Mouse (Mus musculus): ENCODE data around the gene Sat2. TPM values are rescaled to one million over a fixed set of nuclear protein-coding genes. Genes with fewer than 3 reads are reported as not detected.

The Sat2 gene
- polyA plus RNA-seq, 1 experiment from 2014 or later, result 26.2 TPM

GRCm38 (mm10) chr11:69581814-69582213 lies 40.0 kb upstream of the Sat2 start:
- Histone ChIP-seq H3K9me3 (ENCODE audit: control insufficient read depth, low read length) (no peaks in the 10 kb centered on the region), H3K4me1 (ENCODE audit: control insufficient read depth, insufficient read depth, low read depth, low read length) (peaks cover 23% of the 10 kb centered on the region)
- 0% methylated on average over 8 of the region's 8 CpGs for WGBS

GRCm38 (mm10) chr11:69582230-69582805 lies 39.5 kb upstream of the Sat2 start:
- no peaks in the 10 kb centered on the region for H3K27me3 ChIP-seq (replicated peaks; ENCODE audit: control insufficient read depth, insufficient read depth, low read length)
- 54% methylated on average over 9 of the region's 9 CpGs for WGBS
- peak overlapping the region; percentile 84 for H3K4me2 ChIP-seq (ENCODE audit: low read length)
- peaks cover 18% of the 10 kb centered on the region for H3K4me1 ChIP-seq (ENCODE audit: control insufficient read depth, insufficient read depth, low read depth, low read length)
- H3K9ac ChIP-seq (ENCODE audit: low read depth, low read length), result no peak overlapping the region
- no peak overlapping the region; the same call in 1 of the 2 replicates for H3K4me3 ChIP-seq (ENCODE audit: low read length)
- no peak for ATAC-seq
- no peaks in the 10 kb centered on the region for H3K36me3 ChIP-seq (ENCODE audit: control insufficient read depth, insufficient read depth, low read length)
- H3K27ac ChIP-seq (ENCODE audit: low read depth, low read length), result no peak overlapping the region
- no peaks in the 10 kb centered on the region for H3K9me3 ChIP-seq (ENCODE audit: control insufficient read depth, low read length)

More at GRCm38 (mm10) chr11:69581814-69582213, 40.0 kb upstream of the Sat2 start:
- Histone ChIP-seq H3K27me3 (replicated peaks; ENCODE audit: control insufficient read depth, insufficient read depth, low read length) (no peaks in the 10 kb centered on the region), H3K4me2 (ENCODE audit: low read length) (peak overlapping the region; percentile 84), H3K4me3 (ENCODE audit: low read length) (peak overlapping the region; percentile 57), H3K9ac (ENCODE audit: low read depth, low read length) (peak overlapping the region; percentile 67), H3K27ac (ENCODE audit: low read depth, low read length) (peak overlapping the region; percentile 89), H3K36me3 (ENCODE audit: control insufficient read depth, insufficient read depth, low read length) (no peaks in the 10 kb centered on the region)
- ATAC-seq, result no peak

GRCm38 (mm10) chr11:69584008-69584407 lies 37.8 kb upstream of the Sat2 start:
- H3K4me2 ChIP-seq (ENCODE audit: low read length), result no peak overlapping the region
- ATAC-seq, result no peak
- H3K27ac ChIP-seq (ENCODE audit: low read depth, low read length), result no peak overlapping the region
- H3K27me3 ChIP-seq (replicated peaks; ENCODE audit: control insufficient read depth, insufficient read depth, low read length), result no peaks in the 10 kb centered on the region
- H3K4me3 ChIP-seq (ENCODE audit: low read length), result no peak overlapping the region
- 85% methylated on average over 7 of the region's 7 CpGs for WGBS
- H3K4me1 ChIP-seq (ENCODE audit: control insufficient read depth, insufficient read depth, low read depth, low read length), result peaks cover 5% of the 10 kb centered on the region
- H3K9ac ChIP-seq (ENCODE audit: low read depth, low read length), result no peak overlapping the region
- no peaks in the 10 kb centered on the region for H3K9me3 ChIP-seq (ENCODE audit: control insufficient read depth, low read length)
- H3K36me3 ChIP-seq (ENCODE audit: control insufficient read depth, insufficient read depth, low read length), result peaks cover 10% of the 10 kb centered on the region

GRCm38 (mm10) chr11:69584937-69585336 lies 36.9 kb upstream of the Sat2 start:
- Histone ChIP-seq H3K27me3 (replicated peaks; ENCODE audit: control insufficient read depth, insufficient read depth, low read length) (no peaks in the 10 kb centered on the region), H3K4me3 (ENCODE audit: low read length) (no peak overlapping the region), H3K9ac (ENCODE audit: low read depth, low read length) (no peak overlapping the region), H3K36me3 (ENCODE audit: control insufficient read depth, insufficient read depth, low read length) (peaks cover 17% of the 10 kb centered on the region), H3K4me1 (ENCODE audit: control insufficient read depth, insufficient read depth, low read depth, low read length) (peaks cover 5% of the 10 kb centered on the region), H3K9me3 (ENCODE audit: control insufficient read depth, low read length) (no peaks in the 10 kb centered on the region), H3K27ac (ENCODE audit: low read depth, low read length) (no peak overlapping the region), H3K4me2 (ENCODE audit: low read length) (no peak overlapping the region)
- ATAC-seq, result no peak
- 90% methylated on average over 13 of the region's 13 CpGs for WGBS

DNA sequence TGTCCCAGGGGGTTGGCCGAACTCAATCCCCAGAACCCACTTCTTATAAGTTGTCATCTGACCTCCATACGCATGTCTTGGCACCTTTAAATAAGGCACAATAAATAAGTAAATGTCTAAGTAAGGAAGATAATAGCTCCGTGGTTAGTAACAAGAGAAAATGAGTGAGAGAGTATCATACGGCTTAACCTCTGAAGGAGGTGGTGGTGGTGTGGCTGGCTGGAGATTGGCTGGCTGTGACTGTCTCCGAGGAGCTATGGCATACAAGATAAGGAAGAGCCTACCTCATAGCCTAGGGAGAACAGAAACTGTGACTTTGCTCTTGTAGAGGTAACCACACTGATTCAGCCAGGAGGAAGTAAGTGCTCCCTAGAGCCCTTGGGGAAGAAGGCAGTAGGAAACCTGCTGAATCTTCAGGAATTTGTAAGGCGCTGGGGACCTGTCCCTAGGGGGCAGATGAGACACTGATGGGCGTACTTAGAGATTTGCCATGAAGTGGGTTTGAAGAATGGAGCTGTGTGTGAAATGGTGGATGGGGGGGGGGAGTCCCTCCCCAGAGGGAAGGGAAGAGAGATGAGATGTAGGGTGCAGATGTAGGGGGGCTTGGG lies 36.0 kb upstream of the Sat2 start:
- WGBS, result 84% methylated on average over 7 of the region's 7 CpGs
- peaks cover 5% of the 10 kb centered on the region for H3K4me1 ChIP-seq (ENCODE audit: control insufficient read depth, insufficient read depth, low read depth, low read length)

DNA sequence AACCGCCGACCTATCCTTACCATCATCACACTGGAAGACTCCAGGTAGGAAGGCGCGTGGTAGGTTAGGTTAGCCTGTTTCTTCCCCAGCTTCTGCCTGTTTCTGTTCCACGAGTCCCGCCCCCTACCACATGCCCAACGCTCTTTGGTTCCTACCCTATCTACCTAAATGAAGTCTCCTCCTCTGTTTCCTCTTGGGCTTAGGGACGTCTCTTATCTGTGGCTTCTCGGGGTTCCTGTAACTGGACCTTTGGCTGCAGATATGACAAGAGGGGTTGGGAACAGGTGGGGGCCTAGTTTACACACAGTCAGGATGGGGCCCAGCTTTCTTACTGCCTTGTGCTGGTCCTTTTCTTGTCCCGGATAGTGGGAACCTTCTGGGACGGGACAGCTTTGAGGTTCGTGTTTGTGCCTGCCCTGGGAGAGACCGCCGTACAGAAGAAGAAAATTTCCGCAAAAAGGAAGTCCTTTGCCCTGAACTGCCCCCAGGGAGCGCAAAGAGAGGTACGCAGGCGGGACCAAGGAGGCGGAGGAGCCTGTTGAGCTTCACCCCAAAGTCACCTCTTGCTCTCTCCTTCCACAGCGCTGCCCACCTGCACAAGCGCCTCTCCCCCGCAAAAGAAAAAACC lies 32.5 kb upstream of the Sat2 start:
- H3K9me3 ChIP-seq (ENCODE audit: control insufficient read depth, low read length), result no peaks in the 10 kb centered on the region
- no peak overlapping the region for H3K4me2 ChIP-seq (ENCODE audit: low read length)
- no peaks in the 10 kb centered on the region for H3K27me3 ChIP-seq (replicated peaks; ENCODE audit: control insufficient read depth, insufficient read depth, low read length)
- 94% methylated on average over 22 of the region's 22 CpGs for whole genome bisulfite sequencing
- no peak overlapping the region for H3K9ac ChIP-seq (ENCODE audit: low read depth, low read length)
- peaks cover 24% of the 10 kb centered on the region for H3K36me3 ChIP-seq (ENCODE audit: control insufficient read depth, insufficient read depth, low read length)
- no peak for ATAC-seq
- H3K4me3 ChIP-seq (ENCODE audit: low read length), result no peak overlapping the region
- no peak overlapping the region for H3K27ac ChIP-seq (ENCODE audit: low read depth, low read length)
- H3K4me1 ChIP-seq (ENCODE audit: control insufficient read depth, insufficient read depth, low read depth, low read length), result no peaks in the 10 kb centered on the region

More for the DNA sequence above, 36.0 kb upstream of the Sat2 start:
- Histone ChIP-seq H3K9ac (ENCODE audit: low read depth, low read length) (no peak overlapping the region), H3K36me3 (ENCODE audit: control insufficient read depth, insufficient read depth, low read length) (peaks cover 18% of the 10 kb centered on the region), H3K4me3 (ENCODE audit: low read length) (no peak overlapping the region), H3K27ac (ENCODE audit: low read depth, low read length) (no peak overlapping the region), H3K9me3 (ENCODE audit: control insufficient read depth, low read length) (no peaks in the 10 kb centered on the region), H3K4me2 (ENCODE audit: low read length) (no peak overlapping the region), H3K27me3 (replicated peaks; ENCODE audit: control insufficient read depth, insufficient read depth, low read length) (no peaks in the 10 kb centered on the region)
- no peak for ATAC-seq

DNA sequence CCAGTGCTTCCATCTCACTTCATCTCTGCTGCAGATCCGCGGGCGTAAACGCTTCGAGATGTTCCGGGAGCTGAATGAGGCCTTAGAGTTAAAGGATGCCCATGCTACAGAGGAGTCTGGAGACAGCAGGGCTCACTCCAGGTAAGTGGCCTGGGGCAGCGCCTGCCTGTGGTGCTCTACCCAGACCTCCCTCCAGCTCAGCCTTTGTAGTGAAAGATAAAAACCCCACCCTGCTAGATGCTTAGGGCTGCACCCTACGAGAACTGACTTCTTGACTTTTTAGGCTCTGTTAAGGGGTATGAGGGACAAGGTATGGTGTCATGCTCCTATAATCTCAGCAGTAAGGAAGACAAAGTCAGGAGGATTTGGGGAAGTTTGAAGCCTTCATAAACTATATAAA lies 31.2 kb upstream of the Sat2 start:
- WGBS, result 94% methylated on average over 8 of the region's 8 CpGs

DNA sequence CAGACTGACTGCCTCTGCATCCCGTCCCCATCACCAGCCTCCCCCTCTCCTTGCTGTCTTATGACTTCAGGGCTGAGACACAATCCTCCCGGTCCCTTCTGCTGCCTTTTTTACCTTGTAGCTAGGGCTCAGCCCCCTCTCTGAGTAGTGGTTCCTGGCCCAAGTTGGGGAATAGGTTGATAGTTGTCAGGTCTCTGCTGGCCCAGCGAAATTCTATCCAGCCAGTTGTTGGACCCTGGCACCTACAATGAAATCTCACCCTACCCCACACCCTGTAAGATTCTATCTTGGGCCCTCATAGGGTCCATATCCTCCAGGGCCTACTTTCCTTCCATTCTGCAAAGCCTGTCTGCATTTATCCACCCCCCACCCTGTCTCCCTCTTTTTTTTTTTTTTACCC lies 30.4 kb upstream of the Sat2 start:
- H3K9me3 ChIP-seq (ENCODE audit: control insufficient read depth, low read length), result no peaks in the 10 kb centered on the region
- no peak overlapping the region for H3K4me2 ChIP-seq (ENCODE audit: low read length)
- no peak for ATAC-seq
- no peak overlapping the region for H3K4me3 ChIP-seq (ENCODE audit: low read length)
- H3K4me1 ChIP-seq (ENCODE audit: control insufficient read depth, insufficient read depth, low read depth, low read length), result no peaks in the 10 kb centered on the region
- H3K27ac ChIP-seq (ENCODE audit: low read depth, low read length), result no peak overlapping the region
- WGBS, result 84% methylated on average over 3 of the region's 3 CpGs
- H3K27me3 ChIP-seq (replicated peaks; ENCODE audit: control insufficient read depth, insufficient read depth, low read length), result no peaks in the 10 kb centered on the region
- H3K36me3 ChIP-seq (ENCODE audit: control insufficient read depth, insufficient read depth, low read length), result peaks cover 24% of the 10 kb centered on the region
- H3K9ac ChIP-seq (ENCODE audit: low read depth, low read length), result no peak overlapping the region

More for the DNA sequence above, 31.2 kb upstream of the Sat2 start:
- H3K9me3 ChIP-seq (ENCODE audit: control insufficient read depth, low read length), result no peaks in the 10 kb centered on the region
- H3K4me1 ChIP-seq (ENCODE audit: control insufficient read depth, insufficient read depth, low read depth, low read length), result no peaks in the 10 kb centered on the region
- peaks cover 24% of the 10 kb centered on the region for H3K36me3 ChIP-seq (ENCODE audit: control insufficient read depth, insufficient read depth, low read length)
- no peak overlapping the region for H3K4me3 ChIP-seq (ENCODE audit: low read length)
- H3K4me2 ChIP-seq (ENCODE audit: low read length), result no peak overlapping the region
- no peak overlapping the region for H3K27ac ChIP-seq (ENCODE audit: low read depth, low read length)
- ATAC-seq, result no peak
- H3K27me3 ChIP-seq (replicated peaks; ENCODE audit: control insufficient read depth, insufficient read depth, low read length), result no peaks in the 10 kb centered on the region
- H3K9ac ChIP-seq (ENCODE audit: low read depth, low read length), result no peak overlapping the region

GRCm38 (mm10) chr11:69591899-69592637 lies 29.8 kb upstream of the Sat2 start:
- no peak overlapping the region for H3K4me2 ChIP-seq (ENCODE audit: low read length)
- H3K36me3 ChIP-seq (ENCODE audit: control insufficient read depth, insufficient read depth, low read length), result peaks cover 24% of the 10 kb centered on the region
- no peaks in the 10 kb centered on the region for H3K4me1 ChIP-seq (ENCODE audit: control insufficient read depth, insufficient read depth, low read depth, low read length)
- H3K27ac ChIP-seq (ENCODE audit: low read depth, low read length), result peak overlapping the region; percentile 63
- no peak overlapping the region for H3K4me3 ChIP-seq (ENCODE audit: low read length)
- peak; percentile 94 for ATAC-seq
- 66% methylated on average over 7 of the region's 7 CpGs for WGBS
- no peak overlapping the region for H3K9ac ChIP-seq (ENCODE audit: low read depth, low read length)
- H3K9me3 ChIP-seq (ENCODE audit: control insufficient read depth, low read length), result no peaks in the 10 kb centered on the region
- H3K27me3 ChIP-seq (replicated peaks; ENCODE audit: control insufficient read depth, insufficient read depth, low read length), result no peaks in the 10 kb centered on the region

Data from hindbrain, embryonic 16.5 days (tissue).